Mouse (Mus musculus) heart, embryonic 15.5 days (tissue): ENCODE measurements around the gene 1700020L24Rik. TPM values are rescaled to one million over a fixed set of nuclear protein-coding genes. Genes with fewer than 3 reads are reported as not detected.

Experiments used
- ATAC-seq: fragments of 200-750 bp; cut with Nextera tagmentation; replicated peaks from 2 replicates; pipeline ENCODE4 v1.8.0; 2017; ENCODE audit warnings: low read depth, moderate TSS enrichment; ENCODE audit not compliant: insufficient number of reproducible peaks, insufficient read depth, low FRiP score
- H3K27ac ChIP-seq: fragments of 300-500 bp; sonication (generic); 2 replicates; pipeline ENCODE4 v1.5.1; 2015; ENCODE audit warnings: mild to moderate bottlenecking, inconsistent platforms
- H3K27me3 ChIP-seq: fragments of 300-500 bp; sonication (generic); 2 replicates; pipeline ENCODE4 v1.6.1; 2015; ENCODE audit warnings: inconsistent platforms
- H3K36me3 ChIP-seq: fragments of 300-500 bp; sonication (generic); 2 replicates; pipeline ENCODE4 v1.6.1; 2015; ENCODE audit warnings: mild to moderate bottlenecking, inconsistent platforms
- H3K4me1 ChIP-seq: fragments of 300-500 bp; sonication (generic); replicated peaks from 2 replicates; pipeline ENCODE4 v1.6.1; 2015; ENCODE audit warnings: inconsistent platforms
- H3K4me2 ChIP-seq: fragments of 300-500 bp; sonication (generic); 2 replicates; pipeline ENCODE4 v1.6.1; 2015; ENCODE audit warnings: inconsistent platforms, mild to moderate bottlenecking, moderate library complexity
- H3K4me3 ChIP-seq: fragments of 300-500 bp; sonication (generic); 2 replicates; pipeline ENCODE4 v1.5.1; 2015; ENCODE audit warnings: mild to moderate bottlenecking, inconsistent platforms
- H3K9ac ChIP-seq: fragments of 300-500 bp; sonication (generic); 2 replicates; pipeline ENCODE4 v1.6.1; 2015; ENCODE audit warnings: mild to moderate bottlenecking, inconsistent platforms
- H3K9me3 ChIP-seq: fragments of 300-500 bp; sonication (generic); replicated peaks from 2 replicates; pipeline ENCODE4 v1.6.1; 2016; ENCODE audit warnings: inconsistent platforms
- WGBS: fragments of 180-500 bp; shearing (Covaris S2); methylation state at CpG from one replicate; pipeline ENCODE4 v1.1.7; 2015; ENCODE audit warnings: mixed read lengths; 5-methylcytosine and 5-hydroxymethylcytosine counted together
- polyA plus RNA-seq: library from polyadenylated mRNA; unstranded; fragments of >200 nt; fragmentation: Nextera tagmentation; extraction: Ambion mirVana; gene quantifications from 2 replicates; pipeline ENCODE4 v1.2.1, GENCODE M21; 2015

Gene 1700020L24Rik
- polyA plus RNA-seq, 1 experiment from 2014 or later = 0.82 TPM

GRCm38 (mm10) chr11:83455608-83456007 is 18.1 kb downstream of the 1700020L24Rik start:
- peak overlapping the region; percentile 60; the same call in 1 of the 2 replicates for H3K27ac ChIP-seq
- H3K4me3 ChIP-seq = no peak overlapping the region
- no peaks in the 10 kb centered on the region for H3K9me3 ChIP-seq
- no peaks in the 10 kb centered on the region for H3K36me3 ChIP-seq
- H3K9ac ChIP-seq = no peak overlapping the region
- 71% methylated on average over 3 of the region's 3 CpGs for WGBS
- H3K4me1 ChIP-seq = peaks cover 32% of the 10 kb centered on the region
- no peak for ATAC-seq
- H3K27me3 ChIP-seq = no peaks in the 10 kb centered on the region
- H3K4me2 ChIP-seq = no peak overlapping the region

- no peaks in the 10 kb centered on the region for H3K36me3 ChIP-seq
- peaks cover 8% of the 10 kb centered on the region; the same call in 1 of the 2 replicates for H3K27me3 ChIP-seq
- peaks cover 36% of the 10 kb centered on the region for H3K4me1 ChIP-seq
- H3K9ac ChIP-seq = no peak overlapping the region
- 58% methylated on average over 7 of the region's 7 CpGs for WGBS
- no peak overlapping the region for H3K4me2 ChIP-seq
- H3K9me3 ChIP-seq = no peaks in the 10 kb centered on the region
- ATAC-seq = no peak
- H3K4me3 ChIP-seq = no peak overlapping the region
- H3K27ac ChIP-seq = no peak overlapping the region
Observed at GRCm38 (mm10) chr11:83457257-83457656, 19.8 kb downstream of the 1700020L24Rik start.

GRCm38 (mm10) chr11:83457912-83458601 is 20.6 kb downstream of the 1700020L24Rik start:
- Histone ChIP-seq H3K9me3 (no peaks in the 10 kb centered on the region), H3K9ac (no peak overlapping the region), H3K27ac (no peak overlapping the region; the same call in 1 of the 2 replicates), H3K4me3 (no peak overlapping the region), H3K4me1 (peaks cover 39% of the 10 kb centered on the region), H3K27me3 (peaks cover 8% of the 10 kb centered on the region; the same call in 1 of the 2 replicates), H3K36me3 (no peaks in the 10 kb centered on the region), H3K4me2 (no peak overlapping the region)
- 54% methylated on average over 9 of the region's 9 CpGs for WGBS
- ATAC-seq = no peak

GRCm38 (mm10) chr11:83461462-83462027 is 24.1 kb downstream of the 1700020L24Rik start:
- Histone ChIP-seq H3K9me3 (no peaks in the 10 kb centered on the region), H3K4me2 (peak overlapping the region; percentile 89), H3K4me1 (peaks cover 36% of the 10 kb centered on the region), H3K27me3 (peaks cover 32% of the 10 kb centered on the region), H3K4me3 (peak overlapping the region; percentile 73), H3K9ac (no peak overlapping the region), H3K27ac (no peak overlapping the region), H3K36me3 (no peaks in the 10 kb centered on the region)
- WGBS = 72% methylated on average over 10 of the region's 10 CpGs
- ATAC-seq = no peak

GRCm38 (mm10) chr11:83462711-83463244 is 25.3 kb downstream of the 1700020L24Rik start, which contains the start of gene Mmp28:
Gene Mmp28, minus strand, starts transcription at chr11:83463071.
- ATAC-seq = peak; percentile 60; the same call in 1 of the 2 replicates
- H3K9ac ChIP-seq = peak within 1 kb of the TSS; percentile 70
- H3K27ac ChIP-seq = peak within 1 kb of the TSS; percentile 4; the same call in 1 of the 2 replicates
- peaks cover 32% of the 10 kb centered on the region for H3K27me3 ChIP-seq
- WGBS = under 1% methylated on average over 42 of the region's 42 CpGs
- no peaks in the 10 kb centered on the region for H3K36me3 ChIP-seq
- peak within 1 kb of the TSS; percentile 89 for H3K4me2 ChIP-seq
- H3K4me1 ChIP-seq = peaks cover 42% of the 10 kb centered on the region
- no peaks in the 10 kb centered on the region for H3K9me3 ChIP-seq
- H3K4me3 ChIP-seq = peak within 1 kb of the TSS; percentile 73

GRCm38 (mm10) chr11:83465976-83466375 is 28.5 kb downstream of the 1700020L24Rik start:
- peaks cover 32% of the 10 kb centered on the region for H3K27me3 ChIP-seq
- no peak overlapping the region for H3K9ac ChIP-seq
- WGBS = 21% methylated on average over 2 of the region's 2 CpGs
- peak overlapping the region; percentile 62 for H3K27ac ChIP-seq
- no peaks in the 10 kb centered on the region for H3K9me3 ChIP-seq
- no peak for ATAC-seq
- no peak overlapping the region for H3K4me3 ChIP-seq
- no peaks in the 10 kb centered on the region for H3K36me3 ChIP-seq
- H3K4me1 ChIP-seq = peaks cover 44% of the 10 kb centered on the region
- H3K4me2 ChIP-seq = no peak overlapping the region

- Histone ChIP-seq H3K27me3 (peaks cover 24% of the 10 kb centered on the region), H3K4me2 (peak overlapping the region; percentile 27; the same call in 1 of the 2 replicates), H3K9me3 (no peaks in the 10 kb centered on the region), H3K9ac (no peak overlapping the region), H3K4me3 (no peak overlapping the region), H3K36me3 (no peaks in the 10 kb centered on the region), H3K27ac (peak overlapping the region; percentile 62), H3K4me1 (peaks cover 43% of the 10 kb centered on the region)
- ATAC-seq = peak; percentile 83
- WGBS = 8% methylated on average over 11 of the region's 11 CpGs
Observed at GRCm38 (mm10) chr11:83467120-83467652, 29.7 kb downstream of the 1700020L24Rik start.

- no peaks in the 10 kb centered on the region for H3K36me3 ChIP-seq
- ATAC-seq = no peak
- H3K27ac ChIP-seq = no peak overlapping the region
- H3K9ac ChIP-seq = no peak overlapping the region
- 89% methylated on average over 3 of the region's 3 CpGs for WGBS
- H3K27me3 ChIP-seq = peaks cover 17% of the 10 kb centered on the region
- H3K4me3 ChIP-seq = no peak overlapping the region
- H3K4me1 ChIP-seq = peaks cover 38% of the 10 kb centered on the region
- H3K4me2 ChIP-seq = no peak overlapping the region
- H3K9me3 ChIP-seq = no peaks in the 10 kb centered on the region
Observed at GRCm38 (mm10) chr11:83468765-83469164, 31.3 kb downstream of the 1700020L24Rik start.

- no peak overlapping the region for H3K9ac ChIP-seq
- no peak overlapping the region for H3K27ac ChIP-seq
- H3K4me1 ChIP-seq = peaks cover 30% of the 10 kb centered on the region
Observed at GRCm38 (mm10) chr11:83471766-83472165, 34.3 kb downstream of the 1700020L24Rik start.

GRCm38 (mm10) chr11:83472324-83473234 is 35.1 kb downstream of the 1700020L24Rik start, which contains the start of gene Taf15:
Gene Taf15, plus strand, starts transcription at chr11:83473086.
- Histone ChIP-seq H3K9me3 (no peaks in the 10 kb centered on the region), H3K9ac (peak within 1 kb of the TSS; percentile 86), H3K27ac (peak within 1 kb of the TSS; percentile 89), H3K27me3 (no peaks in the 10 kb centered on the region), H3K4me3 (peak within 1 kb of the TSS; percentile 94), H3K36me3 (peaks cover 7% of the 10 kb centered on the region), H3K4me2 (peak within 1 kb of the TSS; percentile 69), H3K4me1 (peaks cover 22% of the 10 kb centered on the region)
- ATAC-seq = peak; percentile 97
- under 1% methylated on average over 66 of the region's 66 CpGs for WGBS

More at GRCm38 (mm10) chr11:83471766-83472165, 34.3 kb downstream of the 1700020L24Rik start:
- WGBS = 73% methylated on average over 2 of the region's 2 CpGs
- H3K9me3 ChIP-seq = no peaks in the 10 kb centered on the region
- H3K4me2 ChIP-seq = peak overlapping the region; percentile 68; the same call in 1 of the 2 replicates
- no peak overlapping the region for H3K4me3 ChIP-seq
- no peak for ATAC-seq
- peaks cover 4% of the 10 kb centered on the region for H3K36me3 ChIP-seq
- no peaks in the 10 kb centered on the region for H3K27me3 ChIP-seq
